Mouse (Mus musculus) embryonic facial prominence, embryonic 14.5 days (tissue): ENCODE results near the gene Stoml1. TPM values are rescaled to one million over a fixed set of nuclear protein-coding genes. Genes with fewer than 3 reads are reported as not detected.
A peak's percentile ranks its signal among the peaks of the same experiment; 100 is the strongest.

Source experiments
- ATAC-seq: fragments of 200-750 bp; cut with Nextera tagmentation; 2 replicates; pipeline ENCODE4 v1.8.0; 2017; ENCODE audit warnings: low read depth, moderate number of reproducible peaks, moderate TSS enrichment
- DNase-seq: peaks from one replicate; pipeline ENCODE4 v3.0.0-alpha.2; 2015; ENCODE audit warnings: low spot score
- H3K27ac ChIP-seq: fragments of 300-500 bp; sonication (generic); replicated peaks from 2 replicates; pipeline ENCODE4 v1.5.1; 2014; ENCODE audit warnings: low read depth, mild to moderate bottlenecking, low read length, moderate library complexity
- H3K27me3 ChIP-seq: fragments of 300-500 bp; sonication (generic); replicated peaks from 2 replicates; pipeline ENCODE4 v1.6.1; 2014; ENCODE audit warnings: low read length; ENCODE audit not compliant: control insufficient read depth, insufficient read depth
- H3K36me3 ChIP-seq: fragments of 300-500 bp; sonication (generic); 2 replicates; pipeline ENCODE4 v1.6.1; 2014; ENCODE audit warnings: low read length, mixed read lengths; ENCODE audit not compliant: control insufficient read depth, insufficient read depth
- H3K4me1 ChIP-seq: fragments of 300-500 bp; sonication (generic); 2 replicates; pipeline ENCODE4 v1.6.1; 2014; ENCODE audit warnings: antibody characterized with exemption, low read length; ENCODE audit not compliant: control insufficient read depth, insufficient read depth
- H3K4me2 ChIP-seq: fragments of 300-500 bp; sonication (generic); 2 replicates; pipeline ENCODE4 v1.6.1; 2014; ENCODE audit warnings: low read depth, mild to moderate bottlenecking, low read length, moderate library complexity, mixed read lengths
- H3K4me3 ChIP-seq: fragments of 300-500 bp; sonication (generic); 2 replicates; pipeline ENCODE4 v1.5.1; 2014; ENCODE audit warnings: low read depth, mild to moderate bottlenecking, low read length
- H3K9ac ChIP-seq: fragments of 300-500 bp; sonication (generic); 2 replicates; pipeline ENCODE4 v1.6.1; 2014; ENCODE audit warnings: low read depth, mild to moderate bottlenecking, low read length, moderate library complexity, mixed read lengths
- H3K9me3 ChIP-seq: fragments of 300-500 bp; sonication (generic); 2 replicates; pipeline ENCODE4 v1.6.1; 2016; ENCODE audit warnings: low read length; ENCODE audit not compliant: control insufficient read depth
- WGBS: fragments of 180-500 bp; shearing (Covaris S2); extraction: QIAGEN DNeasy Blood & Tissue Kit; methylation state at CpG from one replicate; pipeline ENCODE4 v1.1.7; 2014; 5-methylcytosine and 5-hydroxymethylcytosine counted together
- polyA plus RNA-seq: library from polyadenylated mRNA; unstranded; fragments of >200 nt; fragmentation: Nextera tagmentation; extraction: Ambion mirVana; gene quantifications from 2 replicates; pipeline ENCODE4 v1.2.1, GENCODE M21; 2014

Gene Stoml1
- polyA plus RNA-seq, 1 experiment from 2014 or later: 25.0 TPM

GRCm38 (mm10) chr9:58279780-58280179, 26.8 kb downstream of the Stoml1 start:
- H3K4me2 ChIP-seq: no peak overlapping the region
- ATAC-seq (no peak), DNase-seq (no peak)
- H3K27me3 ChIP-seq: no peaks in the 10 kb centered on the region
- H3K36me3 ChIP-seq: no peaks in the 10 kb centered on the region
- H3K27ac ChIP-seq: no peak overlapping the region
- 57% methylated on average over 5 of the region's 5 CpGs for WGBS
- no peak overlapping the region for H3K4me3 ChIP-seq
- no peaks in the 10 kb centered on the region for H3K9me3 ChIP-seq
- H3K9ac ChIP-seq: no peak overlapping the region
- peaks cover 16% of the 10 kb centered on the region for H3K4me1 ChIP-seq

GRCm38 (mm10) chr9:58280259-58281109, 27.5 kb downstream of the Stoml1 start:
- Histone ChIP-seq H3K4me3 (no peak overlapping the region), H3K4me2 (no peak overlapping the region), H3K27me3 (no peaks in the 10 kb centered on the region), H3K27ac (no peak overlapping the region), H3K9ac (no peak overlapping the region), H3K9me3 (no peaks in the 10 kb centered on the region), H3K4me1 (peaks cover 9% of the 10 kb centered on the region), H3K36me3 (no peaks in the 10 kb centered on the region)
- ATAC-seq (peak; percentile 74), DNase-seq (peak; percentile 94)
- WGBS: 34% methylated on average over 9 of the region's 9 CpGs

- 52% methylated on average over 3 of the region's 3 CpGs for WGBS
- H3K4me1 ChIP-seq: 0 out of 2 replicates have a peak, but pooled peaks cover 5% of the 10 kb centered on the region
- no peak overlapping the region for H3K27ac ChIP-seq
- H3K9ac ChIP-seq: no peak overlapping the region
- no peaks in the 10 kb centered on the region for H3K36me3 ChIP-seq
- no peaks in the 10 kb centered on the region for H3K27me3 ChIP-seq
- ATAC-seq (no peak), DNase-seq (no peak)
- no peak overlapping the region for H3K4me3 ChIP-seq
- H3K4me2 ChIP-seq: no peak overlapping the region
- H3K9me3 ChIP-seq: no peaks in the 10 kb centered on the region
Measured at GRCm38 (mm10) chr9:58281597-58281996, 28.6 kb downstream of the Stoml1 start.

- Histone ChIP-seq H3K4me2 (no peak overlapping the region), H3K9ac (no peak overlapping the region), H3K36me3 (0 out of 2 replicates have a peak, but pooled peaks cover 6% of the 10 kb centered on the region), H3K4me1 (0 out of 2 replicates have a peak, but pooled peaks cover 5% of the 10 kb centered on the region), H3K27me3 (no peaks in the 10 kb centered on the region), H3K9me3 (no peaks in the 10 kb centered on the region), H3K4me3 (no peak overlapping the region), H3K27ac (no peak overlapping the region; the same call in 1 of the 2 replicates)
- ATAC-seq (no peak), DNase-seq (peak; percentile 47)
- 44% methylated on average over 7 of the region's 7 CpGs for WGBS
Measured at GRCm38 (mm10) chr9:58283431-58283830, 30.5 kb downstream of the Stoml1 start.

GRCm38 (mm10) chr9:58289090-58289489, 36.1 kb downstream of the Stoml1 start:
- no peak overlapping the region for H3K4me3 ChIP-seq
- H3K9me3 ChIP-seq: no peaks in the 10 kb centered on the region
- ATAC-seq: no peak
- H3K4me2 ChIP-seq: no peak overlapping the region
- H3K36me3 ChIP-seq: peaks cover 32% of the 10 kb centered on the region; the same call in 1 of the 2 replicates
- WGBS: 62% methylated on average over 1 of the region's 1 CpGs
- DNase-seq: no peak
- no peaks in the 10 kb centered on the region for H3K4me1 ChIP-seq
- no peak overlapping the region for H3K9ac ChIP-seq
- no peak overlapping the region for H3K27ac ChIP-seq
- H3K27me3 ChIP-seq: no peaks in the 10 kb centered on the region

GRCm38 (mm10) chr9:58289901-58290300, 36.9 kb downstream of the Stoml1 start:
- no peak overlapping the region for H3K27ac ChIP-seq
- DNase-seq (no peak), ATAC-seq (no peak)
- 91% methylated on average over 2 of the region's 2 CpGs for WGBS
- no peaks in the 10 kb centered on the region for H3K4me1 ChIP-seq
- H3K36me3 ChIP-seq: peaks cover 36% of the 10 kb centered on the region; the same call in 1 of the 2 replicates
- H3K4me2 ChIP-seq: no peak overlapping the region
- no peaks in the 10 kb centered on the region for H3K27me3 ChIP-seq
- H3K4me3 ChIP-seq: no peak overlapping the region
- H3K9me3 ChIP-seq: no peaks in the 10 kb centered on the region
- H3K9ac ChIP-seq: no peak overlapping the region

- Histone ChIP-seq H3K27me3 (no peaks in the 10 kb centered on the region), H3K4me3 (no peak overlapping the region), H3K36me3 (peaks cover 27% of the 10 kb centered on the region; the same call in 1 of the 2 replicates), H3K9me3 (no peaks in the 10 kb centered on the region), H3K4me2 (no peak overlapping the region), H3K4me1 (peaks cover 12% of the 10 kb centered on the region), H3K9ac (no peak overlapping the region), H3K27ac (no peak overlapping the region)
- 34% methylated on average over 7 of the region's 7 CpGs for WGBS
- no peak for ATAC-seq
- DNase-seq: no peak
Measured at GRCm38 (mm10) chr9:58294527-58294926, 41.6 kb downstream of the Stoml1 start.

- H3K4me3 ChIP-seq: no peak overlapping the region
- H3K27me3 ChIP-seq: no peaks in the 10 kb centered on the region
- no peak for ATAC-seq
- no peak overlapping the region for H3K9ac ChIP-seq
- peaks cover 12% of the 10 kb centered on the region for H3K4me1 ChIP-seq
- no peaks in the 10 kb centered on the region for H3K9me3 ChIP-seq
- no peak for DNase-seq
- no peak overlapping the region for H3K4me2 ChIP-seq
- WGBS: 78% methylated on average over 3 of the region's 3 CpGs
- no peak overlapping the region; the same call in 1 of the 2 replicates for H3K27ac ChIP-seq
- H3K36me3 ChIP-seq: peaks cover 19% of the 10 kb centered on the region; the same call in 1 of the 2 replicates
Measured at GRCm38 (mm10) chr9:58295345-58295744, 42.4 kb downstream of the Stoml1 start.
